Mouse (Mus musculus) olfactory bulb, adult 2 months (tissue): ENCODE measurements at regions not wholly inside any gene's neighbourhood (a gene's known extent, or its start where the extent isn't known, plus 50 kb on each side); places are given as distances from the start of the nearest gene placed in this dataset.

Source experiments
- CTCF ChIP-seq: fragments of 200-500 bp; IDR thresholded peaks from 2 replicates; pipeline ENCODE4 v1.5.1; 2012; ENCODE audit warnings: low read depth, mild to moderate bottlenecking, low read length, moderate library complexity; ENCODE audit not compliant: insufficient read depth
- POLR2A ChIP-seq: fragments of 200-500 bp; IDR thresholded peaks from 2 replicates; pipeline ENCODE4 v1.6.1; 2012; ENCODE audit warnings: mild to moderate bottlenecking, low read depth, low read length, moderate library complexity; ENCODE audit not compliant: insufficient read depth

- no peak for TF ChIP-seq POLR2A
- no peak for TF ChIP-seq CTCF
Measured at GRCm38 (mm10) chr8:125327551-125328262, 241.9 kb downstream of the Sipa1l2 start.
